Mouse (Mus musculus) heart, adult 2 months (tissue): ENCODE measurements around the gene Abi1.

ENCODE experiments used
- CTCF ChIP-seq: fragments of 200-600 bp; IDR thresholded peaks from 2 replicates; pipeline ENCODE4 v1.8.1; 2022; ENCODE audit warnings: antibody characterized with exemption, mild to moderate bottlenecking, moderate library complexity
- EP300 ChIP-seq: fragments of 200-500 bp; IDR thresholded peaks from 2 replicates; pipeline ENCODE4 v1.6.1; 2011; ENCODE audit warnings: low read depth, low read length, control low read depth; ENCODE audit not compliant: insufficient read depth
- POLR2A ChIP-seq: fragments of 200-500 bp; IDR thresholded peaks from 2 replicates; pipeline ENCODE4 v1.6.1; 2011; ENCODE audit warnings: mild to moderate bottlenecking, low read depth, low read length, control low read depth; ENCODE audit not compliant: insufficient read depth

DNA sequence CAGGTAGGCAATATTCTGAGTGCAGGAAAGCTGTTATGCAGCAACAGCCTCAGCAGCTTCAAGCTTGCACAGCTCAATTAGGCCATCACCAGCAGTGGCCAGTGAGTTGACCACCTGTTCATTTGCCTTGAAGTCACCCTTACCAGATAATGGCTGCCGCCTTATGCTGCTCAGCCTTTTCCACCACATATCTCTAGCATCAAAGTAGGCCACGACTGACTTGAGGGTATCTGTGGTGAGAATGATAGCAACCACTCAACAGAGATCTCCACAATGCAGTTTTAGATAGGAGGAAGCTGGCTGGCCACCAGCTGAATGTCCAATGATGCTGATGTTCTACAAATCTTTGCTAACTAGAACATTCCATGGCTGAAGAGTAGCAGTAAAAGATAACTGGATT, 20.9 kb downstream of the Abi1 start:
- TF ChIP-seq POLR2A (no peak), CTCF (no peak), EP300 (no peak)
